Mouse (Mus musculus): ENCODE results near the gene Lama2. TPM values are rescaled to one million over a fixed set of nuclear protein-coding genes. Genes with fewer than 3 reads are reported as not detected.

Gene Lama2
- total and polyA plus RNA-seq, 3 experiments = 32.8 to 105 (median 88.2) TPM

GRCm38 (mm10) chr10:27233577-27233976 is 386.0 kb downstream of the Lama2 start:
- Histone ChIP-seq H3K36me3 (ENCODE audit: control insufficient read depth, insufficient read depth, low read length) (peaks cover 6% of the 10 kb centered on the region), H3K4me1 (ENCODE audit: control insufficient read depth, insufficient read depth, low read length) (no peaks in the 10 kb centered on the region; the same call in 1 of the 2 replicates), H3K27me3 (ENCODE audit: control insufficient read depth, insufficient read depth, low read length) (no peaks in the 10 kb centered on the region), H3K79me2 (replicated peaks; ENCODE audit: control insufficient read depth, insufficient read depth, low read length) (no peaks in the 10 kb centered on the region), H3K27ac (peak overlapping the region; percentile 49), H3K4me3 (no peak overlapping the region), H3K9ac (ENCODE audit: low read depth, low read length) (no peak overlapping the region)
- no peak for TF ChIP-seq POLR2A (IDR thresholded peaks at IDR 0.05; ENCODE audit: insufficient read depth, low read depth, low read length)
- TF ChIP-seq CTCF (IDR thresholded peaks at IDR 0.05) = no peak
- TF ChIP-seq EP300 (IDR thresholded peaks at IDR 0.05; ENCODE audit: insufficient read depth, low read depth, low read length) = no peak
- peak in 1 of 2 experiments; percentile 22 for DNase-seq
- 57% methylated on average over 5 of the region's 5 CpGs for WGBS
- intact Hi-C loops (cut with DNase I) = no loop called here

- Histone ChIP-seq H3K27me3 (ENCODE audit: control insufficient read depth, insufficient read depth, low read length) (no peaks in the 10 kb centered on the region), H3K36me3 (ENCODE audit: control insufficient read depth, insufficient read depth, low read length) (peaks cover 2% of the 10 kb centered on the region; the same call in 1 of the 2 replicates), H3K27ac (peak overlapping the region; percentile 64), H3K4me1 (ENCODE audit: control insufficient read depth, insufficient read depth, low read length) (peaks cover 1% of the 10 kb centered on the region; the same call in 1 of the 2 replicates), H3K4me3 (no peak overlapping the region), H3K79me2 (replicated peaks; ENCODE audit: control insufficient read depth, insufficient read depth, low read length) (no peaks in the 10 kb centered on the region), H3K9ac (ENCODE audit: low read depth, low read length) (peak overlapping the region; percentile 22; the same call in 1 of the 2 replicates)
- TF ChIP-seq POLR2A (IDR thresholded peaks at IDR 0.05; ENCODE audit: insufficient read depth, low read depth, low read length) (no peak), CTCF (IDR thresholded peaks at IDR 0.05) (no peak), EP300 (IDR thresholded peaks at IDR 0.05; ENCODE audit: insufficient read depth, low read depth, low read length) (no peak)
- DNase-seq = no peak
- 66% methylated on average over 8 of the region's 8 CpGs for WGBS
- intact Hi-C loops (cut with DNase I) = no loop called here
Observed at GRCm38 (mm10) chr10:27223815-27224375, 395.7 kb downstream of the Lama2 start.

- Histone ChIP-seq H3K27me3 (ENCODE audit: control insufficient read depth, insufficient read depth, low read length) (no peaks in the 10 kb centered on the region), H3K27ac (peak overlapping the region; percentile 64), H3K4me3 (no peak overlapping the region), H3K36me3 (ENCODE audit: control insufficient read depth, insufficient read depth, low read length) (peaks cover 2% of the 10 kb centered on the region; the same call in 1 of the 2 replicates), H3K9ac (ENCODE audit: low read depth, low read length) (no peak overlapping the region), H3K79me2 (replicated peaks; ENCODE audit: control insufficient read depth, insufficient read depth, low read length) (no peaks in the 10 kb centered on the region), H3K4me1 (ENCODE audit: control insufficient read depth, insufficient read depth, low read length) (peaks cover 1% of the 10 kb centered on the region; the same call in 1 of the 2 replicates)
- DNase-seq = peak; percentile 33 to 37
- 70% methylated on average over 6 of the region's 6 CpGs for WGBS
- intact Hi-C loops (cut with DNase I) = no loop called here
- TF ChIP-seq EP300 (IDR thresholded peaks at IDR 0.05; ENCODE audit: insufficient read depth, low read depth, low read length) (no peak), CTCF (IDR thresholded peaks at IDR 0.05) (no peak), POLR2A (IDR thresholded peaks at IDR 0.05; ENCODE audit: insufficient read depth, low read depth, low read length) (no peak)
Observed at GRCm38 (mm10) chr10:27222639-27223315, 396.8 kb downstream of the Lama2 start.

- no peak overlapping the region for H3K4me3 ChIP-seq
- no peak overlapping the region for H3K27ac ChIP-seq
- peaks cover 1% of the 10 kb centered on the region; the same call in 1 of the 2 replicates for H3K4me1 ChIP-seq (ENCODE audit: control insufficient read depth, insufficient read depth, low read length)
- intact Hi-C loops (cut with DNase I) = no loop called here
- 55% methylated on average over 1 of the region's 1 CpGs for WGBS
- DNase-seq = no peak
- H3K9ac ChIP-seq (ENCODE audit: low read depth, low read length) = no peak overlapping the region
- H3K36me3 ChIP-seq (ENCODE audit: control insufficient read depth, insufficient read depth, low read length) = peaks cover 2% of the 10 kb centered on the region; the same call in 1 of the 2 replicates
- no peaks in the 10 kb centered on the region for H3K27me3 ChIP-seq (ENCODE audit: control insufficient read depth, insufficient read depth, low read length)
- TF ChIP-seq CTCF (IDR thresholded peaks at IDR 0.05) (no peak), EP300 (IDR thresholded peaks at IDR 0.05; ENCODE audit: insufficient read depth, low read depth, low read length) (no peak), POLR2A (IDR thresholded peaks at IDR 0.05; ENCODE audit: insufficient read depth, low read depth, low read length) (no peak)
- H3K79me2 ChIP-seq (replicated peaks; ENCODE audit: control insufficient read depth, insufficient read depth, low read length) = no peaks in the 10 kb centered on the region
Observed at GRCm38 (mm10) chr10:27219698-27220097, 399.9 kb downstream of the Lama2 start.

GRCm38 (mm10) chr10:27207320-27207719 is 412.2 kb downstream of the Lama2 start:
- no peak for DNase-seq
- Histone ChIP-seq H3K4me1 (ENCODE audit: control insufficient read depth, insufficient read depth, low read length) (no peaks in the 10 kb centered on the region), H3K4me3 (no peak overlapping the region), H3K27ac (no peak overlapping the region), H3K79me2 (replicated peaks; ENCODE audit: control insufficient read depth, insufficient read depth, low read length) (no peaks in the 10 kb centered on the region), H3K9ac (ENCODE audit: low read depth, low read length) (no peak overlapping the region), H3K36me3 (ENCODE audit: control insufficient read depth, insufficient read depth, low read length) (no peaks in the 10 kb centered on the region), H3K27me3 (ENCODE audit: control insufficient read depth, insufficient read depth, low read length) (no peaks in the 10 kb centered on the region)
- TF ChIP-seq POLR2A (IDR thresholded peaks at IDR 0.05; ENCODE audit: insufficient read depth, low read depth, low read length) = no peak
- no peak for TF ChIP-seq CTCF (IDR thresholded peaks at IDR 0.05)
- TF ChIP-seq EP300 (IDR thresholded peaks at IDR 0.05; ENCODE audit: insufficient read depth, low read depth, low read length) = no peak
- 42% methylated on average over 12 of the region's 12 CpGs for WGBS
- intact Hi-C loops (cut with DNase I) = no loop called here

GRCm38 (mm10) chr10:27198443-27198842 is 421.1 kb downstream of the Lama2 start:
- no peak for DNase-seq
- Histone ChIP-seq H3K4me1 (ENCODE audit: control insufficient read depth, insufficient read depth, low read length) (no peaks in the 10 kb centered on the region), H3K27ac (no peak overlapping the region), H3K36me3 (ENCODE audit: control insufficient read depth, insufficient read depth, low read length) (no peaks in the 10 kb centered on the region), H3K27me3 (ENCODE audit: control insufficient read depth, insufficient read depth, low read length) (no peaks in the 10 kb centered on the region), H3K9ac (ENCODE audit: low read depth, low read length) (no peak overlapping the region), H3K79me2 (replicated peaks; ENCODE audit: control insufficient read depth, insufficient read depth, low read length) (no peaks in the 10 kb centered on the region), H3K4me3 (no peak overlapping the region)
- TF ChIP-seq CTCF (IDR thresholded peaks at IDR 0.05) = no peak
- TF ChIP-seq EP300 (IDR thresholded peaks at IDR 0.05; ENCODE audit: insufficient read depth, low read depth, low read length) = no peak
- no peak for TF ChIP-seq POLR2A (IDR thresholded peaks at IDR 0.05; ENCODE audit: insufficient read depth, low read depth, low read length)
- intact Hi-C loops (cut with DNase I) = no loop called here
- 73% methylated on average over 1 of the region's 1 CpGs for WGBS

Measured in heart, adult 2 months (tissue).